Mouse (Mus musculus) hindbrain, embryonic 12.5 days (tissue): ENCODE measurements around the gene Alkbh4. TPM values are rescaled to one million over a fixed set of nuclear protein-coding genes. Genes with fewer than 3 reads are reported as not detected.
A peak's percentile ranks its signal among the peaks of the same experiment; 100 is the strongest.

ENCODE experiments used
- ATAC-seq: fragments of 200-750 bp; cut with Nextera tagmentation; 2 replicates; pipeline ENCODE4 v1.8.0; 2017; ENCODE audit warnings: moderate TSS enrichment; ENCODE audit not compliant: low FRiP score
- H3K27ac ChIP-seq: fragments of 300-500 bp; sonication (generic); 2 replicates; pipeline ENCODE4 v1.5.1; 2016; ENCODE audit warnings: mild to moderate bottlenecking
- H3K27me3 ChIP-seq: fragments of 300-500 bp; sonication (generic); 2 replicates; pipeline ENCODE4 v1.6.1; 2016; ENCODE audit warnings: mild to moderate bottlenecking
- H3K36me3 ChIP-seq: fragments of 300-500 bp; sonication (generic); 2 replicates; pipeline ENCODE4 v1.6.1; 2016; ENCODE audit warnings: mild to moderate bottlenecking
- H3K4me1 ChIP-seq: fragments of 300-500 bp; sonication (generic); 2 replicates; pipeline ENCODE4 v1.6.1; 2016
- H3K4me2 ChIP-seq: fragments of 300-500 bp; sonication (generic); replicated peaks from 2 replicates; pipeline ENCODE4 v1.6.1; 2016; ENCODE audit warnings: mild to moderate bottlenecking
- H3K4me3 ChIP-seq: fragments of 300-500 bp; sonication (generic); 2 replicates; pipeline ENCODE4 v1.5.1; 2016; ENCODE audit warnings: mild to moderate bottlenecking
- H3K9ac ChIP-seq: fragments of 300-500 bp; sonication (generic); 2 replicates; pipeline ENCODE4 v1.6.1; 2016; ENCODE audit warnings: mild to moderate bottlenecking, moderate library complexity
- H3K9me3 ChIP-seq: fragments of 300-500 bp; sonication (generic); replicated peaks from 2 replicates; pipeline ENCODE4 v1.6.1; 2016; ENCODE audit warnings: mild to moderate bottlenecking
- WGBS: fragments of 180-500 bp; shearing (Covaris S2); methylation state at CpG from one replicate; pipeline ENCODE4 v1.1.7; 2016; 5-methylcytosine and 5-hydroxymethylcytosine counted together
- polyA plus RNA-seq: library from polyadenylated mRNA; unstranded; fragments of >200 nt; fragmentation: Nextera tagmentation; extraction: Ambion mirVana; gene quantifications from 2 replicates; pipeline ENCODE4 v1.2.1, GENCODE M21; 2016

Gene Alkbh4
- polyA plus RNA-seq, 1 experiment from 2014 or later = 23.3 TPM

DNA sequence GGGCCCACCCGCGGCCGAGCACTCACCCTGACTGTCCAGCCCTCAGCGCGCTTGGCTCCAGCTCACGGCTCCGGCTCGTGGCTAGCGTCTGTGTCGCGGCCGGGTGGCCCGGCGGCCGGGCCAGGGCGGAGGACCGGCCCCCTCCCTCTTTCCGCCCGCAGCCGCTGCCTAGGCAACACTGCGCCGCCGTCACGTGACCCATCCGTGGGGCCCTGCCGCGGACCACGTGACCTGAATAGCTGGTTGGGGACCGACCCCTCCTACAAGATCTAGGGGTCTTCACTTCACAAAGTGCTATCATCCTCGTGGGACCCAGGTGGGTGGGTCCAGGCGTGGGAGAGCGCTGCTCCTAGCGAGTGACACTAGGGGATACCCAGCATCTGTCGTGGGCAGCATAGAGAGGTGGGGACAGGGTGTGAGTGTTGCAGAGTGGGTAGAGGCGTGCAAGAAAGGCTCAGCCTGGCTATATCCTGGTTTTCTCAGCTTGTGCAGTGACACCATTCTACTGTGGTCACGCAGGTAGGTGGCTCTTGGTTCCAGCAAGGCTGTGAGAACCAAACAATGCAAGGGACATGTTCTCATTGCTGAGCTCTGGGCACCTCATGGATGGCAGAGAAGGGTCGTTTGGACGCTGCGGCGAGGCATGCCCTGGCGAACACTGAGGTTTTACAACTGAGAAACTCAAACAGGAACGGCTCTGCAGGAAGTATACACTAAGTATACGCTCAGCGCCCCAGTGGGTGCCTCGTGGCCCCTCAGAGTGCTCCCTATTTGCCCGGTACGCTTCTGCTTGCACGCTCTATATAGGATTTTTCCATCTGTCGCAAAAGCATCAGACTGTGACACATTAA lies 34.8 kb downstream of the Alkbh4 start, which contains the start of gene Orai2:
Gene Orai2 (minus strand): TSS at position 202 of the 851 bp plus-strand sequence.
- Histone ChIP-seq H3K36me3 (peaks cover 10% of the 10 kb centered on the region; the same call in 1 of the 2 replicates), H3K9me3 (peaks cover 8% of the 10 kb centered on the region; the same call in 1 of the 2 replicates), H3K4me1 (peaks cover 21% of the 10 kb centered on the region), H3K27ac (peak within 1 kb of the TSS; percentile 76), H3K4me2 (peak within 1 kb of the TSS; percentile 90), H3K27me3 (peaks cover 10% of the 10 kb centered on the region), H3K4me3 (peak within 1 kb of the TSS; percentile 63), H3K9ac (peak within 1 kb of the TSS; percentile 79)
- peak; percentile 87 for ATAC-seq
- WGBS = 8% methylated on average over 41 of the region's 49 CpGs

DNA sequence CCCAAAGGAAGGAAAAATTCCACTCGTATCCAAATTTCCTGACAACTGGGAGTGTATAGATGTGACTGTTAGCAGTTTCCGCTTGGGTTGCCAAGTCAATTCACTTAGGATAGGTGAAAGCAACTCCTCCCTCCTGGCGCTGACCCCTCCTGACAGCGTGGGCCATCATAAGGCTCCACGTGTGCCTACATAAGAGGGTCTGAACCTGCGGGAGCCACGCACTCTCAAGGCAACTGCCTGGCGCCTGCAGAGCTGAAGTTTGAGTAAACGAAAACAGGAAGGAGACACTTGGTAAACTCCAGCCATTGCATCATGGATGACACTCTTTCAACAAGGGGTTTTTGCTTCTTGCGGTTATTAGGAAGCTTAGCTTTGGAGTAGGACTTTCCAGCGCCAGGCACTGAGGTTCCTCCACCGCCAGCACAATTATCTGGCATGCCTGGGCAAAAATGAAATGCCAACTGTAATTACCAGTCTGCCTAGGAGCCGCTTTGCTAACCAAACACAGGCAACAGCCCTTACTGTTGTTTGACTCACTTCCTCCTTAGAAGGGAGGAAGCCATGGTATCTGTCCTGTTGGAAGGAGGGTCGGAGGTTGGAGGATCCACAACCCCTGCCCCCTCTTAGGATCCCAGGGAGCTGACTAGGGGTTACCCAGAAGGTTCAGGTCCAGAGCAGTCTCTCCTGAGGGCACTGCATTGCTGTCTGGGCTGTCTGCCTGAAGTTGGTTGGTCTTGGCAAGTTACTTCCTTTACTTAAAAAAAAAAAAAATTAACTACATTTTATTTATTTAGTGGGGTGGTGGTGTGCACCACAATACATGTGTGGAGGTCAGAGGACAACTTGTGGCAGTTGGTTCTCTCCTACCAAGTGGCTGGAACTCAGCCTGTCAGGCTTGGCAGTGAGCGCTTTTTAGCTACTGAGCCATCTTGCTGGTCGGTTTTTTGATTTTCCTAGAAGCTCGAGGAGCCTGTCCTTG lies 35.7 kb downstream of the Alkbh4 start:
- H3K27me3 ChIP-seq = peaks cover 10% of the 10 kb centered on the region
- H3K36me3 ChIP-seq = peaks cover 10% of the 10 kb centered on the region; the same call in 1 of the 2 replicates
- 40% methylated on average over 17 of the region's 17 CpGs for WGBS
- ATAC-seq = no peak
- peak overlapping the region; percentile 90 for H3K4me2 ChIP-seq
- H3K27ac ChIP-seq = peak overlapping the region; percentile 76; the same call in 1 of the 2 replicates
- peak overlapping the region; percentile 79; the same call in 1 of the 2 replicates for H3K9ac ChIP-seq
- peak overlapping the region; percentile 63 for H3K4me3 ChIP-seq
- peaks cover 21% of the 10 kb centered on the region for H3K4me1 ChIP-seq
- peaks cover 8% of the 10 kb centered on the region; the same call in 1 of the 2 replicates for H3K9me3 ChIP-seq

DNA sequence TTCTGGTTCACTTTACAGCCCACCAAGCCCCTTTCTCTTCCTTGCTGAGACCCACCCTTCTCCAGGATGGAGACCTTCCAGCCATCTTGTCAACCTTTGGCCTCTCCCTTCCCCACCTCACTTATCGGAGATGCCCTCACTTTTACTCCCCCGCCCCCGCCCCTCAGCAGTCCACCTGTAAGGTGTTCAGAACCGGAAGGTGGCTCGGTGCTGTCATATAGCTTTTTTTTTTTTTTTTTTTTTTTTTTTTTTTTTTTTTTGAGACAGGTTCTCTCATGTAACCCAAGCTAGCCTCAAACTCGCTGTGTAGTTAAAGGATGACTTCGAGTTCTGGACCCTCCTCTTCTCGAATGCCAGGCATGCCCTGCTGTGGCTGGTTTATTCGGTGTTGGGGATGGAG lies 37.0 kb downstream of the Alkbh4 start:
- ATAC-seq = no peak

DNA sequence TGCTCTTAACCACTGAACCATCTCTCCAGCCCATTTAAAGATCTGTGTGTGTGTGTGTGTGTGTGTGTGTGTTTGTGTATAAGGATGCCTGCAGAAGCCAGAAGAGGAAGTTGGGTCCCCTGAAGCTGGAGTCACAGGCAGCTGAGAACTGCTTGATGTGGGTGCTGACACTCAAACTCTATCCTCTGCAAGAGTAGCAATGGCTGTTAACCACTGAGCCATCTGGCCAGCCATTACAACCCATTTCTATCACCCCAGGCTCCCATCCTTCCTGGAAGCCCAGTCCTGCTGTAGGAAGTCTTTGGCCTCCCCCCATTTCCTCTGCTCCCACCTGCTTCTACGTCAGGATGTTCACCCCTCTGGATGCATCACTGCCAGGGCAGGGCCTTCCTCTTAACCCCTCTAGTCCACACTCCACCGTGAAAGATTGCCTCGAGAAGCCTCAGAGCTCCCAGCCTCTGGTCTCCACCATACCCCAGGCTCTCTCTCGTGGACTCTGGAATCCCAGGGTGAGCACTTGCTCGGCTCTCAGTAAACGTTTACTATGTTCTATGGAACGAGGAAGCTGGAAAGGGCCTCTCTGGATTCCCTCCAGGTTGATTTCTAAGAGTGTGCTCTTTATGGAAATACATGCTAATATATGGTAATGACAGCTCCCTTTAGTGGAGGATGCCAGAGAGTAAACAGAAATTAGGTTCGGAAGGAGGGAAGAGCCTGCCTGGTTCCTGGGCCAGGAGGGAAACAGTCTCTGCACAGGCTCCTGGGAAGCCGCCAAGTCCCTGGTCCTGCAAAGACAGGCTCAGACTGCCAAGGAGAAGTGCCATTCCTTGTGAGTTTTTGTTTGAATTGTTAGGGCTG lies 37.9 kb downstream of the Alkbh4 start:
- 61% methylated on average over 9 of the region's 9 CpGs for WGBS
- Histone ChIP-seq H3K9ac (no peak overlapping the region), H3K4me2 (no peak overlapping the region), H3K27ac (no peak overlapping the region), H3K36me3 (peaks cover 19% of the 10 kb centered on the region), H3K9me3 (no peaks in the 10 kb centered on the region), H3K4me3 (no peak overlapping the region), H3K4me1 (peaks cover 21% of the 10 kb centered on the region), H3K27me3 (peaks cover 10% of the 10 kb centered on the region)
- no peak for ATAC-seq

More for the DNA sequence above, 37.0 kb downstream of the Alkbh4 start:
- no peak overlapping the region for H3K27ac ChIP-seq
- peaks cover 10% of the 10 kb centered on the region for H3K27me3 ChIP-seq
- no peak overlapping the region for H3K9ac ChIP-seq
- H3K4me2 ChIP-seq = no peak overlapping the region
- H3K4me3 ChIP-seq = no peak overlapping the region
- peaks cover 17% of the 10 kb centered on the region for H3K36me3 ChIP-seq
- peaks cover 6% of the 10 kb centered on the region; the same call in 1 of the 2 replicates for H3K9me3 ChIP-seq
- peaks cover 21% of the 10 kb centered on the region for H3K4me1 ChIP-seq
- WGBS = 86% methylated on average over 9 of the region's 9 CpGs

DNA sequence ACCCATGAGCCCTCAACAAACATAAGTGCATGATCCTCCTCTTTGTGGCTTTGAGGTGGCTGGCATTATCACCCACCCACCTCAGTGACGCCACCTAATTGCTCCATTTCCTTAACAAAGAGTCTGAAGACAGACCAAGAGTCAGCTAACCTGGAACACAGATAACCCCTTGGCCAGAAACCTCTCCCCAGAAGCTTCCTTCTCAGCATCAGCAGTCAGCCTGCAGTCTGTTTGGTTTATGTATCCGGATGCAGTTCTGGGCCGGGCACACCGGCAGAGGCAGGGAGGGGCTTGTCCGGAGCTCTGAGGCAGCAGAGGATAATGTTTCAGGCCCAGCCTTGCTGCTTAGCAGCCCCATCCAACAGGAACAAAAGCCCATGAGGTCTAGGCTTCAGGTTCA lies 43.6 kb downstream of the Alkbh4 start:
- Histone ChIP-seq H3K4me3 (no peak overlapping the region), H3K9ac (no peak overlapping the region), H3K27me3 (no peaks in the 10 kb centered on the region), H3K4me1 (no peaks in the 10 kb centered on the region), H3K4me2 (no peak overlapping the region), H3K9me3 (no peaks in the 10 kb centered on the region), H3K36me3 (peaks cover 67% of the 10 kb centered on the region), H3K27ac (no peak overlapping the region)
- ATAC-seq = no peak
- 78% methylated on average over 5 of the region's 5 CpGs for WGBS

DNA sequence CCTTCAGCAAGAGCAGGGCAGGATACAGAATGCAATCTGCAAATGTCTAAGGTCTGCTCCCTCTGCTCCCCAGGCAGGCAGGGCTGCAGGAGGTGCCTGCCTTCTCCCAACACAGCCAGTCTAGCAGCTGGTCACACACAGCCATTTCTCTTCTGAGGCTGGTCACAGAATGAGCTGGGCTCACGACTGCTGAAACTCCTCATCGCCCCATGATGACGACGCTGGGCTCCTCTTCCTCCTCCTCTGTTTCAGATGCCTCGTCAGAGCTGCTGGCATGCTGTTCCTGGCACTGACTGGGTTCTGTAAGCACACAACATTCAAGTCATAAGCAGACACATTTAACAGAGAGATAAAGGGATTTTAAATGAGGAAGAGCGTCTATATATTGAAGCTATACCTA lies 45.3 kb downstream of the Alkbh4 start:
- Histone ChIP-seq H3K4me3 (no peak overlapping the region), H3K4me1 (no peaks in the 10 kb centered on the region), H3K4me2 (no peak overlapping the region), H3K27me3 (no peaks in the 10 kb centered on the region), H3K9me3 (no peaks in the 10 kb centered on the region), H3K9ac (no peak overlapping the region), H3K36me3 (peaks cover 77% of the 10 kb centered on the region), H3K27ac (no peak overlapping the region)
- ATAC-seq = no peak
- WGBS = 90% methylated on average over 6 of the region's 6 CpGs

DNA sequence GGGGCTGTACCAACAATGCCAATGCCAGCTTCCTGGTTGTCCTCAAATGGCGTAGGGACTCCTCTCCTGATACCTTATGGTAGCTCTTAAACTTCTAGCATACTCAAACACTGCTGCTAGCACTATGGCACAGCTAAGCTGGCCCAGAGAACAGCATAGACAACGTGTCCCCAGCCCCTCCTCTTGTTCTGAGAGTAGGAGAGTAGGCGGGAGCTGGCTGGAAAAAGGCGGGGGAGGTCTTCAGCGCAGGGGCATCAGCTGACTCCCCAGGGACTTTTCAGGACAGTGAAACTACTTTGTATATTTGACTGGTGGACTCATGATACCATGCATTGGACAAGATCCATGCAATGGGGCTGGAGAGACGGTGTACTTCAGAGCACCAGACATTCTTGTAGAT lies 46.1 kb downstream of the Alkbh4 start:
- no peak for ATAC-seq
- peaks cover 78% of the 10 kb centered on the region for H3K36me3 ChIP-seq

DNA sequence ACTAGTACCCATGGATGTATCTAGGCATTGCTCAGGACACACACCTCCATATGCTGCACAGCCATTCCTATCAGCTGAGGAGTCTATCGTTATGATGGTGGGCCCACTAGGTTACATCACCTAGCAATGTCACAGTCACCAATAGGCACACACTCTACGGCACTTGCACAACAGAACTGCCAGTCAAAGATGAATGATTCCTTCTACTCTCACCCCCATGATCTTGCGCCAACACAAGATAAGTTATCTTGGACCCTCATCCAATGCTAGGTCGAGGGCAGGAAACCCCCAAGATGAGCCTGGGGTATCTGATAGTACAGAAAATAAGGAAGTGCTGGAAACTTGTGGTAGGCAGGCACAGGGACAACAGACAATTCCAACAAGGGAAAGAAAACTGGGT lies 46.9 kb downstream of the Alkbh4 start:
- ATAC-seq = no peak
- 87% methylated on average over 4 of the region's 4 CpGs for WGBS
- Histone ChIP-seq H3K4me3 (no peak overlapping the region), H3K27ac (no peak overlapping the region), H3K27me3 (no peaks in the 10 kb centered on the region), H3K4me1 (no peaks in the 10 kb centered on the region), H3K4me2 (no peak overlapping the region), H3K36me3 (peaks cover 74% of the 10 kb centered on the region), H3K9me3 (no peaks in the 10 kb centered on the region), H3K9ac (no peak overlapping the region)

More for the DNA sequence above, 46.1 kb downstream of the Alkbh4 start:
- no peaks in the 10 kb centered on the region for H3K9me3 ChIP-seq
- WGBS = 91% methylated on average over 6 of the region's 6 CpGs
- no peak overlapping the region for H3K4me3 ChIP-seq
- H3K4me2 ChIP-seq = no peak overlapping the region
- H3K27ac ChIP-seq = no peak overlapping the region
- H3K9ac ChIP-seq = no peak overlapping the region
- H3K27me3 ChIP-seq = no peaks in the 10 kb centered on the region
- H3K4me1 ChIP-seq = no peaks in the 10 kb centered on the region

DNA sequence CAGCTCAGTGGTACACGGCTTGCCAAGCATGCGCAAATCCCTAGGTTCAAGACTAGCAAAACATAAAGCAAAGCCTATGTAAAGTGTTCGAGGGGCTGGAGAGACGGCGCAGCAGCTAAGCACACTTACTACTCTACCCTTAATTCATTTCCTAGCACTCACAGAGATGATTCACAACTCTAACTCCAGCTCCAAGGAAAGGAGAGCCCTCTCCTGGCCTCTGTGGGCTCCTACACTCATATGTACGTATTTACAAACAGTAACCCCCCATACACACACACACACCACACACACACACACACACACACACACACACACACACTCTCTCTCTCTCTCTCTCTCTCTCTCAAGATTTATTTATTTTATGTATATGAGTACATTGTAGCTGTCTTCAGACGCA lies 47.8 kb downstream of the Alkbh4 start:
- Histone ChIP-seq H3K9ac (no peak overlapping the region), H3K27ac (no peak overlapping the region), H3K4me3 (no peak overlapping the region), H3K9me3 (no peaks in the 10 kb centered on the region), H3K4me1 (no peaks in the 10 kb centered on the region), H3K4me2 (no peak overlapping the region), H3K36me3 (peaks cover 74% of the 10 kb centered on the region), H3K27me3 (no peaks in the 10 kb centered on the region)
- ATAC-seq = no peak
- 93% methylated on average over 7 of the region's 7 CpGs for WGBS

DNA sequence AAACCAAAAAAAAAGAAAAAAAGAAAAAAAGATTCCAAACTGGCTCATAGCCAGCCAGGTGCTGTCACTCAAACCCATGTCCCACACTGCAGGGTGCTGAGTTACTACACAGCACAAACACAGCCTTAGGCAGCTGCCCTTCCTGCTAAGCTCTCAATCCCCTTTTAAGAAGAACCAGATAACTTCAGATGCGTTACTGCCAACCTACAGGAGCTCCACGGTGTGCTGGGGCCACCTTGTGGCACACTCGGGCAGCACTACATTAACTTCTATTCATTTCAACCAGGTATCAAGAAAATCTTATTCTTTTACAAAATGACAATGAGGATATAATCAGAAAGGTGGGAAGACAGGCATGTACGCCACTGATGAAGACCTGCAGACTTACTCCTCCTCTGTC lies 50.8 kb downstream of the Alkbh4 start:
- Histone ChIP-seq H3K4me2 (no peak overlapping the region), H3K9ac (no peak overlapping the region), H3K27me3 (no peaks in the 10 kb centered on the region), H3K4me1 (no peaks in the 10 kb centered on the region), H3K36me3 (peaks cover 74% of the 10 kb centered on the region), H3K4me3 (no peak overlapping the region), H3K27ac (no peak overlapping the region), H3K9me3 (no peaks in the 10 kb centered on the region)
- 47% methylated on average over 4 of the region's 4 CpGs for whole genome bisulfite sequencing
- no peak for ATAC-seq
